Mouse (Mus musculus): ENCODE measurements around the gene Foxo1. TPM values are rescaled to one million over a fixed set of nuclear protein-coding genes. Genes with fewer than 3 reads are reported as not detected.
A peak's percentile ranks its signal among the peaks of the same experiment; 100 is the strongest.

Foxo1 gene
- total and polyA plus RNA-seq, 2 experiments from 2014 or later: 3.2 to 4.8 TPM

DNA sequence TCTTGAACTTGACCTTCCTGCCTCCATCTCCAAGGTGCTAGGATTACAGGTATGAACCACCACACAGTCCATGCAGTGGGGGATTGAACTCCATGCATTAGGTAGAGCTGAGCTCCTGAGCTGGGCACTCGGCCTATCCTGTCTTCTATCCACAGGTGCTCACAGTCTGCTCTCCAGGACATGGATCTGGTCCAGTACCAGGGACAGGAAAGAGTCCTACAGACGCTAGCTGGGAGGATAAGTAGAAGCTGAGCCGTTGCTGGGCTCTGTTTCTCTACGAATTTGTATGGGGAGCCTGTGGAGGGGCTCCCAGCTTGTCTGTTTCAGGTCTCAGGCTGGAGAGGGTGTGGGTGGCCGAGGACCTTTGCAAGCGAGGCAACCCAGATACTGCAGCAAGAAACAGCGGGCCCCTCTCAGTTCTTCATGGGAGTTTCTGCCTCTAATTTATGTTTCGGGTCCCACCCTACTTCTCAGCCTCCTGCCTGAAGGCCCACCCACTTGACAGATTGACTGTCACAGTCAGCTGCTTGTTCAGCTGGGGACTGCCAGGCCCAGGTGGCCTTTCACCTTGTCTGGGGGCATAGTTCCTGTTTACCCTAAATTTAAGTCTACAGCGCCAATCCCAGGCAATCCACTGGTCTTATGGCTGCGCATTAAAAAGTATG, 128.9 kb downstream of the Foxo1 start:
- 77% methylated on average over 10 of the region's 10 CpGs for WGBS
- no peak overlapping the region for H3K4me2 ChIP-seq (ENCODE audit: low read depth, low read length)
- H3K9me3 ChIP-seq (ENCODE audit: low read length): no peaks in the 10 kb centered on the region
- no peaks in the 10 kb centered on the region for H3K27me3 ChIP-seq (ENCODE audit: insufficient read depth, low read length)
- no peak overlapping the region for H3K9ac ChIP-seq (replicated peaks; ENCODE audit: low read length)
- DNase-seq (ENCODE audit: low spot score) (no peak), ATAC-seq (no peak)
- H3K36me3 ChIP-seq (ENCODE audit: insufficient read depth, low read length): no peaks in the 10 kb centered on the region
- H3K27ac ChIP-seq: no peak overlapping the region
- no peak overlapping the region for H3K4me3 ChIP-seq (ENCODE audit: low read length)
- H3K4me1 ChIP-seq (ENCODE audit: insufficient read depth, low read length): 0 out of 2 replicates have a peak, but pooled peaks cover 5% of the 10 kb centered on the region
- no peak for TF ChIP-seq CTCF (IDR thresholded peaks at IDR 0.05; ENCODE audit: low read depth)

DNA sequence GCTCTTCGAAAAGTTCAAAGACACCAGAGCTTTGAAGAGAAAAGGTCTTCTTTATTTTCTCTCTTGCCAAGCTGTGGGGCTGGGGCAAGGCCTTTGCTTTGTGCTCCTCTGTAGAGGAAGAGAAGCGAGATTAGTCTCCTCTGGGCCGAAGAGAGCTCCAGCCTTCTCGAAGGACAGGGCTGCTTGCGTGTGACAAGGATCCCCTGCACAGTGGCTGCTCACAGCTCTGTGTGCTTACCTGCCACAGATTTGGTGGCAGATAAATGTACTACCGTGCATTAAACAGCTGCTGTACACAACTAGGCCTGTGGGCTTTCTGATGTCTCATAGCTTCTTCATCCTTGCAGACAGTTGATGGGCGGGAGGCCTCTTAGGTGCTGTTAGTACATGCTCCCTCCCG, 129.8 kb downstream of the Foxo1 start:
- no peak for TF ChIP-seq CTCF (IDR thresholded peaks at IDR 0.05; ENCODE audit: low read depth)
- no peak for DNase-seq (ENCODE audit: low spot score)
- Histone ChIP-seq H3K4me2 (ENCODE audit: low read depth, low read length) (no peak overlapping the region), H3K4me3 (ENCODE audit: low read length) (no peak overlapping the region), H3K36me3 (ENCODE audit: insufficient read depth, low read length) (no peaks in the 10 kb centered on the region), H3K27ac (no peak overlapping the region), H3K9me3 (ENCODE audit: low read length) (no peaks in the 10 kb centered on the region), H3K4me1 (ENCODE audit: insufficient read depth, low read length) (0 out of 2 replicates have a peak, but pooled peaks cover 5% of the 10 kb centered on the region), H3K27me3 (ENCODE audit: insufficient read depth, low read length) (no peaks in the 10 kb centered on the region), H3K9ac (replicated peaks; ENCODE audit: low read length) (no peak overlapping the region)
- 75% methylated on average over 8 of the region's 8 CpGs for WGBS
- no peak for ATAC-seq

DNA sequence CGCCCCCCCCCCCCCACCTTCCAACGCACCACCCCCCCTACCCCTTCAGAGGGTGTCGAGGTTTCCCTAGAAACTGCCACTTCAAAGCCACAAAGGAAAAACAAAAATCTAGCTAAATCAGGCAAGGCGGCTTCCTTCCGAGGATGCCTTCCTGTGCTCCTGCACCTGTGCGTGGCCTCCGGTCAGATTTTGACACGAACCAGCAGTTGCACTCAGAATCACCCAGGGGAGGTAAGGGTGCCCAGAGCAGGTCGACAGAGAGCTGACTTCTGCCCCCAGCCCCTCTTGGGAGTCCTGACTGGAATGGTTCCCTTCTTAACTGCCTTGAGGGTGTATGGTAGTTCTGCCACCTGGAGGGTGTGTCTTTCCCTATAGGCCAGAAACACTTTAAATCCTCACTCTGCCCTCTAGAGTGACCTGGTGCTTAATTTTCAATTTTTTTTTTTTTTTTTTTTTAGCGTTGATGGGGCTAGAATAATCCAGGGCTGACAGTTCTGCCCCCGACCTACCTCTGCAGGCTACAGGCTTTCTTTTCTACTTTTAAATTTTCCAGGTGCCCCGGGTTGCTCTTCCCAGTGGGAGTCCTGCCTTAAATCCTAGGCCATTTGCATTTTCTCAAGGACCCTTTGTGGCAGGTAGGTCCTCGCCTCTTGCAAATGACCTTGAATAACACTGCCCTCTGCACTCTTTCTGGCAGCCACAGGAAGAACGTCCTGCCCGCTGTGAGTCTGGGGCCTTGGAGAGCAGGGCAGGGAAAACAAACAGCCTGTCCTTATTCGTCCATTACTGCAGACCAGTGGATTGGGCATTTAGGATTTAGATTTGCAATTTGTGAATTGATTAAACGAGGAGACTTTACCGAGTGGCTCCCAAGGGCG, 132.4 kb downstream of the Foxo1 start:
- ATAC-seq (peak; percentile 9; the same call in 1 of the 2 replicates), DNase-seq (ENCODE audit: low spot score) (peak; percentile 49)
- Histone ChIP-seq H3K9me3 (ENCODE audit: low read length) (no peaks in the 10 kb centered on the region), H3K27me3 (ENCODE audit: insufficient read depth, low read length) (no peaks in the 10 kb centered on the region), H3K27ac (peak overlapping the region; percentile 58; the same call in 1 of the 2 replicates), H3K4me1 (ENCODE audit: insufficient read depth, low read length) (0 out of 2 replicates have a peak, but pooled peaks cover 5% of the 10 kb centered on the region), H3K9ac (replicated peaks; ENCODE audit: low read length) (no peak overlapping the region), H3K4me2 (ENCODE audit: low read depth, low read length) (peak overlapping the region; percentile 62), H3K36me3 (ENCODE audit: insufficient read depth, low read length) (no peaks in the 10 kb centered on the region), H3K4me3 (ENCODE audit: low read length) (peak overlapping the region; percentile 25)
- no peak for TF ChIP-seq CTCF (IDR thresholded peaks at IDR 0.05; ENCODE audit: low read depth)
- WGBS: 19% methylated on average over 17 of the region's 19 CpGs

DNA sequence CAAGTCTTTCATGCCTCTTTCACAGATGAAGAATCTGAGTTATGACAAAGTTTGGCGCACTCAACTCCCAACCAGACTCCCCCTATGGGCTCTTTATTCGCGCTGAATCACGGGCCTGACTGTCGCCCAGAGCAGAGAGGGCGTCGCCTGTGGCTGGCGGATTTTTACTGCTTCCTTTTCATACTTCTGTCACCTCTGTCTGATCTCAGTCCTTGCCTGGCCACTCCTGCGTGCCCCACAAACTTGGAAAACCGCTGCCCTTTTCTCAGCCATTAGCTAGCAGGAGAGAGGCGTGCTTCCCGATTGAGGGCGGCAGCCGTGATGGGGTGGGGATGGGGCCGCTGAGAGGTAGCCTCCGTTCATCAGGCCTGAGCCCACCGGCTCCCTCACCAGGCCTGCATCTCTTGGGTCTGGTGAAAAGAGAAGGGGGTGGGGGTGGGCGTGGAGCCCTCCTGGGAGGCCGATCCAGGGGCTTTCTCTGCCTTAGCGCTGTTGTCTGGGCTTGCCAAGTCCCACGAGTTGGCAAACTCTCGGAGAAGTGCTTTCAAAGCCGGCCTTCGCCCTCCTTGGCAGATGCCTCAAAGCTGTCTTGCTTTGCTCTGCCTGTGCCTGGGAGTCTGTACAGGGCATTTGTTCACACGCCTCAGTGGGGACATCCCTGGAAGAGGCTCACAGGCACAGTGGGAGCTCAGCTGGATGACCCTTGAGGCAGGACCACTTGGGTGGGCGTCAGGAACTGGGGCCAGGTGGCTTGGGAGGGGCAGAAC, 133.2 kb downstream of the Foxo1 start:
- Histone ChIP-seq H3K4me1 (ENCODE audit: insufficient read depth, low read length) (0 out of 2 replicates have a peak, but pooled peaks cover 5% of the 10 kb centered on the region), H3K9me3 (ENCODE audit: low read length) (no peaks in the 10 kb centered on the region), H3K36me3 (ENCODE audit: insufficient read depth, low read length) (no peaks in the 10 kb centered on the region), H3K27me3 (ENCODE audit: insufficient read depth, low read length) (no peaks in the 10 kb centered on the region), H3K4me3 (ENCODE audit: low read length) (peak overlapping the region; percentile 25), H3K4me2 (ENCODE audit: low read depth, low read length) (peak overlapping the region; percentile 62), H3K9ac (replicated peaks; ENCODE audit: low read length) (no peak overlapping the region; the same call in 1 of the 2 replicates), H3K27ac (peak overlapping the region; percentile 58)
- peak; percentile 93 for ATAC-seq
- DNase-seq (ENCODE audit: low spot score): peak; percentile 86
- TF ChIP-seq CTCF (IDR thresholded peaks at IDR 0.05; ENCODE audit: low read depth): no peak; the same call in none of the 2 replicates
- WGBS: 1% methylated on average over 26 of the region's 26 CpGs

Other genes starting within 250 kb of the Foxo1 start
- 18.0 and 18.8 TPM in 2 replicates for gene Maml3, start 163.3 kb upstream of the Foxo1 start, total RNA-seq (2014; rRNA removed)
- 4.3 and 4.8 TPM in 2 replicates for gene Maml3, start 163.3 kb upstream of the Foxo1 start, polyA plus RNA-seq (2015; fragmentation: Nextera tagmentation; extraction: Ambion mirVana)